Mouse (Mus musculus) limb, embryonic 14.5 days (tissue): ENCODE data around the gene Cat. TPM values are rescaled to one million over a fixed set of nuclear protein-coding genes. Genes with fewer than 3 reads are reported as not detected.

Source experiments
- ATAC-seq: fragments of 200-750 bp; cut with Nextera tagmentation; 2 replicates; pipeline ENCODE4 v1.8.0; 2017; ENCODE audit warnings: low read depth, moderate number of reproducible peaks, moderate TSS enrichment; ENCODE audit not compliant: low FRiP score
- DNase-seq: peaks from one replicate; pipeline ENCODE4 v3.0.0-alpha.2; 2015; ENCODE audit warnings: low spot score
- H3K27ac ChIP-seq: fragments of 300-500 bp; sonication (generic); replicated peaks from 2 replicates; pipeline ENCODE4 v1.5.1; 2014; ENCODE audit warnings: low read depth, mild to moderate bottlenecking, low read length, moderate library complexity, mixed read lengths
- H3K27me3 ChIP-seq: fragments of 300-500 bp; sonication (generic); 2 replicates; pipeline ENCODE4 v1.6.1; 2014; ENCODE audit warnings: low read length, mixed read lengths; ENCODE audit not compliant: control insufficient read depth, insufficient read depth
- H3K36me3 ChIP-seq: fragments of 300-500 bp; sonication (generic); 2 replicates; pipeline ENCODE4 v1.6.1; 2014; ENCODE audit warnings: mild to moderate bottlenecking, low read length, moderate library complexity, mixed read lengths; ENCODE audit not compliant: control insufficient read depth, insufficient read depth
- H3K4me1 ChIP-seq: fragments of 300-500 bp; sonication (generic); 2 replicates; pipeline ENCODE4 v1.6.1; 2014; ENCODE audit warnings: antibody characterized with exemption, low read length, mixed read lengths; ENCODE audit not compliant: control insufficient read depth, insufficient read depth
- H3K4me2 ChIP-seq: fragments of 300-500 bp; sonication (generic); replicated peaks from 2 replicates; pipeline ENCODE4 v1.6.1; 2014; ENCODE audit warnings: low read depth, mild to moderate bottlenecking, low read length, moderate library complexity; ENCODE audit not compliant: severe bottlenecking
- H3K4me3 ChIP-seq: fragments of 300-500 bp; sonication (generic); replicated peaks from 2 replicates; pipeline ENCODE4 v1.5.1; 2014; ENCODE audit warnings: low read length
- H3K9ac ChIP-seq: fragments of 300-500 bp; sonication (generic); 2 replicates; pipeline ENCODE4 v1.6.1; 2014; ENCODE audit warnings: mild to moderate bottlenecking, low read depth, low read length, moderate library complexity; ENCODE audit not compliant: severe bottlenecking
- H3K9me3 ChIP-seq: fragments of 300-500 bp; sonication (generic); 2 replicates; pipeline ENCODE4 v1.6.1; 2016; ENCODE audit warnings: low read length; ENCODE audit not compliant: control insufficient read depth
- POLR2A ChIP-seq: fragments of 200-500 bp; IDR thresholded peaks from 2 replicates; pipeline ENCODE4 v1.8.0; 2012; ENCODE audit warnings: inconsistent platforms, mild to moderate bottlenecking, moderate library complexity, borderline replicate concordance; ENCODE audit not compliant: insufficient read depth, insufficient read length; ENCODE audit errors: extremely low read depth
- WGBS: fragments of 180-500 bp; shearing (Covaris S2); extraction: QIAGEN DNeasy Blood & Tissue Kit; methylation state at CpG from one replicate; pipeline ENCODE4 v1.1.7; 2014; 5-methylcytosine and 5-hydroxymethylcytosine counted together
- polyA plus RNA-seq, 2 experiments: library from polyadenylated mRNA; depleted of rRNA in 1 of 2; stranded (reverse) in 1 of 2; unstranded in 1 of 2; fragments of >200 nt; fragmentation: Nextera tagmentation in 1 of 2; extraction: Ambion mirVana in 1 of 2; gene quantifications; 2 replicates each; pipeline versions ENCODE4 v1.2.1 to v1.2.3; 2012 to 2014

The Cat gene
- polyA plus RNA-seq, 2 experiments, result 56.3 to 82.3 TPM

DNA sequence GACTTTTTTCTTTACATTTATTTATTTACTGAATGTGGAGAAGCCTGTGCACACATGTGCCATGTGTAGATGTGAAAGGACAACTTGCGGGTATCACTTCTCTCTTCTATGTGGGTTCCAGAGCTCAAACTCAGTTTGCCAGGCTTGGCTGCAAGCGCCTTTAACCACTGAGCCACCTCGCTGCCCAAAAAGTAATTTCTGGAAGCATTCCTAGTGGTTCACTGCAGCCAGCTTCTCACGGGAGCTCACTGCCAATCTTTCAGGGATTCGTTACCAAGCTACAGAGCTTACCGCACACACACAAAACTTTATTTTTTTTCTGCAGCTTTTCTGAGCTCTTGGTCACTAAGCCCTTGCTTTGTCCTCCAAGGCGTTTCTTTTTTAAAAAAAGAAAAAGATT is 27.3 kb downstream of the Cat start:
- Histone ChIP-seq H3K36me3 (peaks cover 69% of the 10 kb centered on the region), H3K4me3 (no peak overlapping the region), H3K4me1 (peaks cover 12% of the 10 kb centered on the region), H3K27ac (no peak overlapping the region), H3K9me3 (no peaks in the 10 kb centered on the region), H3K27me3 (no peaks in the 10 kb centered on the region), H3K9ac (no peak overlapping the region), H3K4me2 (no peak overlapping the region)
- ATAC-seq (no peak), DNase-seq (no peak)
- 90% methylated on average over 7 of the region's 7 CpGs for WGBS
- TF ChIP-seq POLR2A, result no peak

DNA sequence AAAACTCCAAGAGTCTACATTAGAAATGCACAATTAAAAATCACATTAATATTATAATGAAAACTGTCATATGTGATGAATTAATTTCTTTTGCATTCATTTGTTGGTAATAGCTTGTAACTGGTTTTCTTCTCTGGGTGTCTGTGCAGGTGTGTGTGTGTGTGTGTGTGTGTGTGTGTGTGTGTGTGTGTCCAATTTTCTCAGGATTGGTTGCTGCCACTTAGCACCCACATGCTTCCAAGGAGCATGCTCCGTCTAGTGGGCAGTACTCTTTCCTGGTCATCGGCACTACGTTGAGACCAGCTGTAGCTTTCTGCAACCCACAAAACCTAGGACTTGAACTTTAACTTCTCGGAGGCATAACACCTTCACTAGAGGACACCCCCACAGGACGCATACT is 27.9 kb downstream of the Cat start:
- no peak for DNase-seq
- Histone ChIP-seq H3K4me1 (peaks cover 10% of the 10 kb centered on the region), H3K36me3 (peaks cover 66% of the 10 kb centered on the region), H3K9ac (no peak overlapping the region), H3K27me3 (no peaks in the 10 kb centered on the region), H3K9me3 (no peaks in the 10 kb centered on the region), H3K27ac (no peak overlapping the region), H3K4me2 (no peak overlapping the region), H3K4me3 (no peak overlapping the region)
- no peak for ATAC-seq
- TF ChIP-seq POLR2A, result no peak
- 85% methylated on average over 5 of the region's 5 CpGs for WGBS

GRCm38 (mm10) chr2:103456646-103457045 is 28.3 kb downstream of the Cat start:
- no peaks in the 10 kb centered on the region for H3K27me3 ChIP-seq
- WGBS, result 18% methylated on average over 10 of the region's 10 CpGs
- peak; percentile 76 for DNase-seq
- peak; percentile 56; the same call in 1 of the 2 replicates for ATAC-seq
- peaks cover 66% of the 10 kb centered on the region for H3K36me3 ChIP-seq
- no peak overlapping the region for H3K4me2 ChIP-seq
- no peak overlapping the region for H3K27ac ChIP-seq
- H3K9ac ChIP-seq, result no peak overlapping the region
- H3K4me1 ChIP-seq, result peaks cover 6% of the 10 kb centered on the region
- TF ChIP-seq POLR2A, result 0 out of 2 replicates have a peak, but pooled peaks have one; percentile 21
- no peaks in the 10 kb centered on the region for H3K9me3 ChIP-seq
- no peak overlapping the region for H3K4me3 ChIP-seq

DNA sequence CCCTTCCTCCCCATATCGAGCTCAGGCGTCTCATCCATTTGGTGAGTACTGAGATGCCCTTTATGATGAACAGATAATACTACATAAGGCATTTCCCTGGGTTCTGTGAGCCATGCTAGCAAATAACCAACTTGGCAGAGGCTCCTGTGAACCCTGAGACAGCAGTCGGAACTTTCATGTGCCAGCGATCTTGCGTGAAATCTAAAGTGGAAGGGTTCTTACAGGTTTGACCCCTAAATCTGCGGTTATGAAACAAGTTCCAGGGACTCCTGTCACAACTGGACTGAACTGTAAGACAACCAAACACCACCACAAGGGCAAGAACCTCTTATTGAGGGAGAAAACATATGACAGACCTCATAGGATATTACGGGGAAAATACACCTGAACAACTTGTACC is 29.2 kb downstream of the Cat start:
- no peak overlapping the region for H3K9ac ChIP-seq
- H3K9me3 ChIP-seq, result no peaks in the 10 kb centered on the region
- DNase-seq (no peak), ATAC-seq (no peak)
- H3K4me3 ChIP-seq, result no peak overlapping the region
- no peaks in the 10 kb centered on the region for H3K27me3 ChIP-seq
- H3K36me3 ChIP-seq, result peaks cover 66% of the 10 kb centered on the region
- H3K27ac ChIP-seq, result no peak overlapping the region
- no peaks in the 10 kb centered on the region for H3K4me1 ChIP-seq
- no peak for TF ChIP-seq POLR2A
- 98% methylated on average over 7 of the region's 7 CpGs for WGBS
- H3K4me2 ChIP-seq, result no peak overlapping the region

DNA sequence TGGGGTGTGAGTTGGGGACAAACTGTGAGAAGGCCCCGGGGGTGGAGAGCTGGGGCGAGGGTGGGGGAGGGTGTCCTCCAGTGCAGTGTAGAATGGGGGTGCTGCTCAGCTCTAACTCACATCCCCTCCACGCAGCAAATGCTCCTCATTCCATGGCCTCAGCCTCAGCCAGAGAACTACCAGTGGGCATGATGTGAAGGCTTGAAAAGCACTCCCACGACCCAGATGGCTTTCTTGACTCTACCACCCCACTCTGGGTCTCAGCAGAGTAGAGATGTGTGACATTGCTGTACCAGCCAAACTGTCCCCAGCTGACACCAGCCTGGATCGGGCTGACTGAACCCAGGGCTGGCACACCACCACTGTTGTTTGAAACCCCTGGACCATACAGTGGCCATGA is 32.4 kb downstream of the Cat start:
- WGBS, result 91% methylated on average over 5 of the region's 5 CpGs
- Histone ChIP-seq H3K9me3 (no peaks in the 10 kb centered on the region), H3K4me3 (no peak overlapping the region), H3K27ac (no peak overlapping the region), H3K4me1 (no peaks in the 10 kb centered on the region), H3K27me3 (no peaks in the 10 kb centered on the region), H3K4me2 (no peak overlapping the region), H3K9ac (no peak overlapping the region), H3K36me3 (peaks cover 41% of the 10 kb centered on the region)
- no peak for TF ChIP-seq POLR2A
- DNase-seq (no peak), ATAC-seq (no peak)

GRCm38 (mm10) chr2:103450267-103450666 is 34.7 kb downstream of the Cat start:
- no peaks in the 10 kb centered on the region for H3K27me3 ChIP-seq
- no peaks in the 10 kb centered on the region for H3K9me3 ChIP-seq
- no peak for DNase-seq
- H3K4me2 ChIP-seq, result no peak overlapping the region
- H3K36me3 ChIP-seq, result peaks cover 26% of the 10 kb centered on the region
- WGBS, result 85% methylated on average over 8 of the region's 8 CpGs
- ATAC-seq, result no peak
- H3K4me3 ChIP-seq, result no peak overlapping the region
- no peaks in the 10 kb centered on the region for H3K4me1 ChIP-seq
- H3K27ac ChIP-seq, result no peak overlapping the region
- no peak overlapping the region for H3K9ac ChIP-seq
- no peak for TF ChIP-seq POLR2A
